Mouse (Mus musculus): ENCODE data around the gene Gins2. TPM values are rescaled to one million over a fixed set of nuclear protein-coding genes. Genes with fewer than 3 reads are reported as not detected.

Gins2 gene
- total and polyA plus RNA-seq, 3 experiments, result 39.6 to 150 (median 49.3) TPM

DNA sequence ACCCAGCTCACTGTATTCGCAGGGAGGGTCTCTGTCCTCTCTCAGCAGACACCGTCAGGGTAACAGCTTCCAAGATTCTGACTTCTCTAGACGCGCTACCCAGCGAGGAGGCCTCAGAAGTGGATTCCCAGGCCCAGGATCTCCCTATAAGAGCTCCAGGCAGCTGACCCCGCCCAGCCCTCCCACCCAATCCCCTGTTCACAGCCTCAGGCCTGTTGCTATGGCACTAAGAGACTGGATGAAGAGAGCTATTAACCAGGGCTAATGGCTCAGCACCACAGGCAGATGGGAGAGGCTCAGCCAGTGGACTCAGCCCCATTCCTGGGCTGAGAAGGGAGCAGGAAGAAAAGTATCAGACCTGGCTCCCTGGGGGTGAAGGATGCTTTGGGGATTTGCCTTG is 13.6 kb upstream of the Gins2 start:
- H3K9me3 ChIP-seq (replicated peaks; ENCODE audit: insufficient read depth, low read length), result no peaks in the 10 kb centered on the region
- peaks cover 2 to 3% of the 10 kb centered on the region in 2 experiments; a peak in 2 of 4 replicates for H3K4me1 ChIP-seq (ENCODE audit: control insufficient read depth in 1 of 2, insufficient read depth in 2 of 2, low read length in 2 of 2)
- no peaks in the 10 kb centered on the region; a peak in 1 of 4 replicates for H3K36me3 ChIP-seq (ENCODE audit: control insufficient read depth in 1 of 2, insufficient read depth in 2 of 2, low read length in 2 of 2)
- no peak overlapping the region for H3K9ac ChIP-seq (ENCODE audit: control insufficient read depth, low read depth, low read length, poor library complexity, severe bottlenecking)
- no peak overlapping the region for H3K4me3 ChIP-seq (ENCODE audit: control insufficient read depth in 1 of 2, insufficient read depth in 1 of 2, low read depth in 2 of 2, low read length in 2 of 2)
- H3K27me3 ChIP-seq (ENCODE audit: control insufficient read depth in 1 of 2, insufficient read depth in 2 of 2, low read length in 2 of 2), result no peaks in the 10 kb centered on the region
- DNase-seq (ENCODE audit: low read depth, low spot score), result no peak
- H3K27ac ChIP-seq (ENCODE audit: control insufficient read depth, low read depth, low read length), result no peak overlapping the region
- no peaks in the 10 kb centered on the region for H3K79me2 ChIP-seq (ENCODE audit: control insufficient read depth, insufficient read depth, low read length, poor library complexity)
- TF ChIP-seq RAD21 (IDR thresholded peaks at IDR 0.05; ENCODE audit: low read depth, low read length), result no peak
- no peak for TF ChIP-seq HCFC1 (IDR thresholded peaks at IDR 0.05; ENCODE audit: low read depth, low read length)
- TF ChIP-seq MAFK (IDR thresholded peaks at IDR 0.05; ENCODE audit: borderline replicate concordance, low read depth, low read length), result no peak
- TF ChIP-seq GATA1 (IDR thresholded peaks at IDR 0.05; ENCODE audit: low read depth, low read length), result no peak
- no peak for TF ChIP-seq MYB (IDR thresholded peaks at IDR 0.05; ENCODE audit: low read depth, low read length)
- TF ChIP-seq NRF1 (IDR thresholded peaks at IDR 0.05; ENCODE audit: insufficient read depth, low read depth, low read length, poor library complexity, severe bottlenecking), result no peak
- no peak for TF ChIP-seq MYC (IDR thresholded peaks at IDR 0.05; ENCODE audit: low read depth, low read length)
- no peak for TF ChIP-seq SIN3A (IDR thresholded peaks at IDR 0.05; ENCODE audit: low read length)
- TF ChIP-seq TBP (IDR thresholded peaks at IDR 0.05; ENCODE audit: low read depth, low read length), result no peak
- TF ChIP-seq TCF12 (IDR thresholded peaks at IDR 0.05; ENCODE audit: low read depth, low read length), result no peak
- TF ChIP-seq ETS1 (IDR thresholded peaks at IDR 0.05; ENCODE audit: low read depth, low read length), result no peak
- no peak for TF ChIP-seq CHD2 (IDR thresholded peaks at IDR 0.05; ENCODE audit: low read length)
- no peak for TF ChIP-seq E2F4 (IDR thresholded peaks at IDR 0.05; ENCODE audit: borderline replicate concordance, low read depth, low read length)
- no peak for TF ChIP-seq MXI1 (IDR thresholded peaks at IDR 0.05; ENCODE audit: low read depth, low read length)
- no peak for TF ChIP-seq UBTF (IDR thresholded peaks at IDR 0.05; ENCODE audit: borderline replicate concordance, insufficient read depth, low read depth, low read length)
- TF ChIP-seq USF1 (IDR thresholded peaks at IDR 0.05; ENCODE audit: low read depth, low read length), result no peak
- TF ChIP-seq TAL1 (IDR thresholded peaks at IDR 0.05; ENCODE audit: low read length), result no peak
- TF ChIP-seq POLR2AphosphoS2 (IDR thresholded peaks at IDR 0.05; ENCODE audit: low read length), result no peak

DNA sequence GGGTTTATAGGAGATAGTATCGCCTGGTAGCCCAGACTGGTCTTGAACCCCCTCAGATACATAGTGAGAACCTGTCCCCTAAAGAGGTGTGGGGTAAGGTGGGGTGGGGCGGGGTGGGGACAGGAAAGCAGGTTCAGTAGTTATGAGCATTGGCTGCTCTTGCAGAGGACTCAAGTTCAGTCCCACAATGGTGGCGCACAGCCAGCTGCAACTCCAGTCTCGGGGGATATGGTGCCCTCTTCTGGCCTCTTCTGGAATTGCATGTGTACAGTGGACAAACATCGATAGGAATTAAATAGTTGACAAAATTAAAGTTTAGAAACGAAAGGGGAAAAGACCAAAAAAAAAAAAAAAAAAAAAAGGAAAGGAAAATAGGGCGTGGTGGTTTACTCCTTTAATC is 10.4 kb upstream of the Gins2 start:
- Histone ChIP-seq H3K4me1 (ENCODE audit: control insufficient read depth in 1 of 2, insufficient read depth in 2 of 2, low read length in 2 of 2) (no peaks in the 10 kb centered on the region), H3K9ac (ENCODE audit: control insufficient read depth, low read depth, low read length, poor library complexity, severe bottlenecking) (peak overlapping the region; percentile 40; the same call in 1 of the 2 replicates), H3K79me2 (ENCODE audit: control insufficient read depth, insufficient read depth, low read length, poor library complexity) (no peaks in the 10 kb centered on the region), H3K36me3 (ENCODE audit: control insufficient read depth in 1 of 2, insufficient read depth in 2 of 2, low read length in 2 of 2) (no peaks in the 10 kb centered on the region; a peak in 1 of 4 replicates), H3K27ac (ENCODE audit: control insufficient read depth, low read depth, low read length) (no peak overlapping the region), H3K4me3 (ENCODE audit: control insufficient read depth in 1 of 2, insufficient read depth in 1 of 2, low read depth in 2 of 2, low read length in 2 of 2) (no peak overlapping the region), H3K9me3 (replicated peaks; ENCODE audit: insufficient read depth, low read length) (no peaks in the 10 kb centered on the region), H3K27me3 (ENCODE audit: control insufficient read depth in 1 of 2, insufficient read depth in 2 of 2, low read length in 2 of 2) (no peaks in the 10 kb centered on the region)
- TF ChIP-seq CTCF (IDR thresholded peaks at IDR 0.05 in 2 of 3, conservative IDR thresholded peaks at IDR 0.05 in 1 of 3; ENCODE audit: control insufficient read depth in 1 of 3, insufficient read depth in 1 of 3, low read depth in 2 of 3, low read length in 3 of 3, poor library complexity in 1 of 3, severe bottlenecking in 1 of 3) (peak; percentile 87 to 88 (median 87)), USF1 (IDR thresholded peaks at IDR 0.05; ENCODE audit: low read depth, low read length) (no peak), ZC3H11A (IDR thresholded peaks at IDR 0.05; ENCODE audit: low read depth, low read length) (peak; percentile 62), SIN3A (IDR thresholded peaks at IDR 0.05; ENCODE audit: low read length) (peak; percentile 35; the same call in 1 of the 2 replicates), ETS1 (IDR thresholded peaks at IDR 0.05; ENCODE audit: low read depth, low read length) (no peak), ZNF384 (IDR thresholded peaks at IDR 0.05; ENCODE audit: low read depth, low read length) (peak; percentile 56), MYC (IDR thresholded peaks at IDR 0.05; ENCODE audit: low read depth, low read length) (0 out of 2 replicates have a peak, but pooled peaks have one; percentile 20), ZMIZ1 (IDR thresholded peaks at IDR 0.05; ENCODE audit: low read depth, low read length) (no peak), SMC3 (IDR thresholded peaks at IDR 0.05; ENCODE audit: low read depth, low read length) (peak; percentile 73), RAD21 (IDR thresholded peaks at IDR 0.05; ENCODE audit: low read depth, low read length) (peak; percentile 83)
- peak; percentile 88 for DNase-seq (ENCODE audit: low read depth, low spot score)
